Mouse (Mus musculus) testis, adult 10 weeks (tissue): ENCODE results near the gene Ppp4c. TPM values are rescaled to one million over a fixed set of nuclear protein-coding genes. Genes with fewer than 3 reads are reported as not detected.

Source experiments
- polyA plus RNA-seq: library from polyadenylated mRNA; stranded (reverse); fragments of 350-450 nt; fragmentation: Illumina TruSeq; extraction: RNeasy Lipid Tissue Mini Kit (QIAGEN cat#74804); gene quantifications from one replicate; pipeline ENCODE4 v1.2.3, GENCODE M21; 2014; ENCODE audit warnings: low read depth, low replicate concordance

The Ppp4c gene
- 58.9 TPM for polyA plus RNA-seq

GRCm38 (mm10) chr7:126791851-126792720 lies at the start of gene Ppp4c:
Gene Ppp4c (minus strand): TSS chr7:126792496.

GRCm38 (mm10) chr7:126831539-126831938 lies 39.2 kb upstream of the Ppp4c start, which contains the start of gene 4930451I11Rik:
Gene 4930451I11Rik (minus strand): TSS chr7:126831639.

GRCm38 (mm10) chr7:126797411-126798126 lies 5.3 kb upstream of the Ppp4c start, which contains the start of gene Fam57b:
Gene Fam57b (plus strand): TSS chr7:126797668.

GRCm38 (mm10) chr7:126780971-126781635 lies 11.2 kb downstream of the Ppp4c start, which contains the start of gene Tbx6:
Gene Tbx6 (plus strand): TSS chr7:126781483.

GRCm38 (mm10) chr7:126776598-126777057 lies 15.7 kb downstream of the Ppp4c start, which contains the start of gene Ypel3:
Gene Ypel3 (plus strand): TSS chr7:126776955.

GRCm38 (mm10) chr7:126766201-126766600 lies 26.1 kb downstream of the Ppp4c start, which contains the start of gene Gdpd3:
Gene Gdpd3 (plus strand): TSS chr7:126766334.

GRCm38 (mm10) chr7:126759050-126759671 lies 33.1 kb downstream of the Ppp4c start, which contains the start of gene Mapk3:
Gene Mapk3 (plus strand): TSS chr7:126759601.

Other genes starting within 250 kb of the Ppp4c start
- gene Eif3c, start 226.1 kb downstream of the Ppp4c start, polyA plus RNA-seq: 352 TPM
- not detected for gene Apobr, start 207.6 kb downstream of the Ppp4c start, polyA plus RNA-seq
- gene Cln3, start 206.7 kb downstream of the Ppp4c start, polyA plus RNA-seq: 1.8 TPM
- not detected for gene Il27, start 197.6 kb downstream of the Ppp4c start, polyA plus RNA-seq
- gene Nupr1, start 161.6 kb downstream of the Ppp4c start, polyA plus RNA-seq: 0.38 TPM
- 38.3 TPM for gene Sgf29, start 143.2 kb downstream of the Ppp4c start, polyA plus RNA-seq
- gene Sult1a1, start 116.1 kb downstream of the Ppp4c start, polyA plus RNA-seq: 17.4 TPM
- 0.11 TPM for gene Bola2, start 97.1 kb downstream of the Ppp4c start, polyA plus RNA-seq
- 0.78 TPM for gene Slx1b, start 96.7 kb downstream of the Ppp4c start, polyA plus RNA-seq
- not detected for gene Coro1a, start 84.7 kb downstream of the Ppp4c start, polyA plus RNA-seq
- gene Mapk3, start 32.9 kb downstream of the Ppp4c start, polyA plus RNA-seq: 33.6 TPM
- 0.38 TPM for gene Gdpd3, start 26.2 kb downstream of the Ppp4c start, polyA plus RNA-seq
- gene Ypel3, start 15.5 kb downstream of the Ppp4c start, polyA plus RNA-seq: 5.6 TPM
- not detected for gene Tbx6, start 11.0 kb downstream of the Ppp4c start, polyA plus RNA-seq
- gene Fam57b, start 5.2 kb upstream of the Ppp4c start, polyA plus RNA-seq: 2.7 TPM
- 39.4 TPM for gene 4930451I11Rik, start 39.1 kb upstream of the Ppp4c start, polyA plus RNA-seq
- 0.42 TPM for gene Doc2a, start 54.9 kb upstream of the Ppp4c start, polyA plus RNA-seq
- 101 TPM for gene Hirip3, start 69.5 kb upstream of the Ppp4c start, polyA plus RNA-seq
- gene Ino80e, start 69.9 kb upstream of the Ppp4c start, polyA plus RNA-seq: 26.9 TPM
- gene Taok2, start 92.2 kb upstream of the Ppp4c start, polyA plus RNA-seq: 7.7 TPM
- gene Tmem219, start 130.4 kb upstream of the Ppp4c start, polyA plus RNA-seq: 5.4 TPM
- 9.1 TPM for gene Kctd13, start 136.4 kb upstream of the Ppp4c start, polyA plus RNA-seq
- not detected for gene Asphd1, start 157.1 kb upstream of the Ppp4c start, polyA plus RNA-seq
- 3.2 TPM for gene Sez6l2, start 158.1 kb upstream of the Ppp4c start, polyA plus RNA-seq
- gene Cdipt, start 183.4 kb upstream of the Ppp4c start, polyA plus RNA-seq: 7.6 TPM
- 527 TPM for gene Cdiptos, start 183.6 kb upstream of the Ppp4c start, polyA plus RNA-seq
- gene Mvp, start 222.1 kb upstream of the Ppp4c start, polyA plus RNA-seq: 0.11 TPM
- gene Pagr1b, start 224.0 kb upstream of the Ppp4c start, polyA plus RNA-seq: not detected
- gene Pagr1a, start 224.9 kb upstream of the Ppp4c start, polyA plus RNA-seq: not detected
- gene Gm42742, start 228.6 kb upstream of the Ppp4c start, polyA plus RNA-seq: 0.80 TPM
- gene Prrt2, start 228.7 kb upstream of the Ppp4c start, polyA plus RNA-seq: 0.22 TPM
- gene Maz, start 234.5 kb upstream of the Ppp4c start, polyA plus RNA-seq: 14.6 TPM
- gene Kif22, start 250.0 kb upstream of the Ppp4c start, polyA plus RNA-seq: 12.4 TPM